Mouse (Mus musculus): ENCODE measurements around the gene Rfx2. TPM values are rescaled to one million over a fixed set of nuclear protein-coding genes. Genes with fewer than 3 reads are reported as not detected.

Gene Rfx2
- polyA plus RNA-seq, 1 experiment from 2014 or later, result 5.2 TPM

- Histone ChIP-seq H3K27ac (replicated peaks) (no peak overlapping the region), H3K9ac (no peak overlapping the region), H3K9me3 (no peaks in the 10 kb centered on the region), H3K36me3 (no peaks in the 10 kb centered on the region), H3K27me3 (no peaks in the 10 kb centered on the region), H3K4me2 (no peak overlapping the region), H3K4me1 (replicated peaks) (no peaks in the 10 kb centered on the region), H3K4me3 (no peak overlapping the region)
- ATAC-seq (ENCODE audit: low read depth), result no peak
- WGBS, result 62% methylated on average over 7 of the region's 7 CpGs
These were observed 28.1 kb upstream of the Rfx2 start for GRCm38 (mm10) chr17:56858922-56859321.

- Histone ChIP-seq H3K4me2 (no peak overlapping the region), H3K4me3 (no peak overlapping the region), H3K4me1 (replicated peaks) (no peaks in the 10 kb centered on the region), H3K9ac (no peak overlapping the region), H3K9me3 (no peaks in the 10 kb centered on the region), H3K27ac (replicated peaks) (no peak overlapping the region), H3K36me3 (no peaks in the 10 kb centered on the region), H3K27me3 (no peaks in the 10 kb centered on the region)
- 52% methylated on average over 4 of the region's 4 CpGs for WGBS
- ATAC-seq (ENCODE audit: low read depth), result no peak
These were observed 27.4 kb upstream of the Rfx2 start for GRCm38 (mm10) chr17:56858216-56858615.

DNA sequence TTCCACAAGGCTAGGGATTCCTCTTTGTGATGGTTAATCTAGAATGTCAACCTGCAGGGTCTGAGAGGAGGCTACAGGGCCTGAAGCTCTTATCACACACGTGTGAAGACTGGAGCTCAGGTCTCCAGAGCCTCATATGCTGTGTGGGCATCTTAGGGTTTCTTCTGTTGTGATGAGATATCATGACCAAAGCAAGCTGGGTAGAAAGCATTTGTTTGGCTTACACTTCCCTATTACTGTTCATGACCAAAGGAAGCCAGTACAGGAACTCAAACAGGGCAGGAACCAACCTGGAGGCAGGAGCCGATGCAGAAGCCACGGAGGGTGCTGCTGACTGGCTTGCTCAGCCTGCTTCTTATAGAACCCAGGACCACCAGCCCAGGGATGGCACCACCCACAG is 24.6 kb upstream of the Rfx2 start:
- ATAC-seq (ENCODE audit: low read depth), result no peak
- Histone ChIP-seq H3K4me3 (no peak overlapping the region), H3K9me3 (no peaks in the 10 kb centered on the region), H3K4me2 (no peak overlapping the region), H3K27ac (replicated peaks) (no peak overlapping the region), H3K4me1 (replicated peaks) (no peaks in the 10 kb centered on the region), H3K27me3 (no peaks in the 10 kb centered on the region), H3K9ac (no peak overlapping the region), H3K36me3 (no peaks in the 10 kb centered on the region)
- WGBS, result 80% methylated on average over 3 of the region's 3 CpGs

DNA sequence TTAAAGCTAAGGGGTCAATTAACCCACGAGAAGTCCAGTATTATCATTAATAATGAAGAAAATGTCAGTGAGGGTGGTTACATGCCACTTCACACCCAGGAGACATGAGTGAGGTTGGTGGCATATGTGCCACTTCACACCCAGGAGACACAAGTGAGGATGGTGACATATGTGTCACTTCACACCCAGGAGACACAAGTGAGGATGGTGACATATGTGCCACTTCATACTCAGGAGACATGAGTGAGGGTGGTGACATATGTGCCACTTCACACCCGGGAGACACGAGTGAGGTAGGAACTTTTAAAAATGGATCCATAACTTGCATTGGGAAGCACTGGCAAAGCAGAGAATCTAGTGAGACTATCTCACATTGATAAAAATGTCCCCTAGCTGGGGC is 20.4 kb upstream of the Rfx2 start:
- WGBS, result 77% methylated on average over 3 of the region's 3 CpGs
- no peaks in the 10 kb centered on the region for H3K9me3 ChIP-seq
- H3K4me3 ChIP-seq, result no peak overlapping the region
- H3K27ac ChIP-seq (replicated peaks), result no peak overlapping the region
- no peak overlapping the region for H3K9ac ChIP-seq
- no peaks in the 10 kb centered on the region for H3K36me3 ChIP-seq
- H3K4me2 ChIP-seq, result no peak overlapping the region
- H3K4me1 ChIP-seq (replicated peaks), result no peaks in the 10 kb centered on the region
- no peak for ATAC-seq (ENCODE audit: low read depth)
- no peaks in the 10 kb centered on the region for H3K27me3 ChIP-seq

DNA sequence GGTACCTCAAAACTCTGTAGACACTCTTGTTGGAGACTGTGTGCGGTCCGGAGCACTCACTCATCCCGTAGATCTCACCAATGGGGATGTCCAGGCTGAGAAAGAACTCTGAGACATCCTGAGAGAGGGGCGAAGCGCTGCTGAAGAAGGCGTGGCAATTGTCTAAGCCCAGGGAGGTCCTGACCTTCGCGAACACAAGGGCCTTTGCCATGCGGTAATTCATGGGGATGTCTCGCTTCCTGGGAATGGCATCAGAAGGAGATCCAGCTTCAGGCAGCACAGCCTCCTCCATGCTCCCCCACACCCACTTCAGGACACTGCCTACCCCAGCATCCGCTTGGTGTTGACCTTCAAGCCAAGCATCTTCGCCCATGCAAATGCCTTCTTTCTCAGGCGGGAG is 18.9 kb upstream of the Rfx2 start:
- no peak overlapping the region for H3K9ac ChIP-seq
- H3K4me2 ChIP-seq, result no peak overlapping the region
- no peaks in the 10 kb centered on the region for H3K36me3 ChIP-seq
- 90% methylated on average over 13 of the region's 13 CpGs for WGBS
- H3K4me1 ChIP-seq (replicated peaks), result no peaks in the 10 kb centered on the region
- no peaks in the 10 kb centered on the region for H3K9me3 ChIP-seq
- no peak overlapping the region for H3K4me3 ChIP-seq
- no peak for ATAC-seq (ENCODE audit: low read depth)
- no peaks in the 10 kb centered on the region for H3K27me3 ChIP-seq
- H3K27ac ChIP-seq (replicated peaks), result no peak overlapping the region

- Histone ChIP-seq H3K27ac (replicated peaks) (no peak overlapping the region), H3K27me3 (no peaks in the 10 kb centered on the region), H3K4me1 (replicated peaks) (no peaks in the 10 kb centered on the region), H3K9me3 (no peaks in the 10 kb centered on the region), H3K4me2 (no peak overlapping the region), H3K4me3 (no peak overlapping the region), H3K36me3 (no peaks in the 10 kb centered on the region), H3K9ac (no peak overlapping the region)
- WGBS, result 85% methylated on average over 5 of the region's 5 CpGs
- no peak for ATAC-seq (ENCODE audit: low read depth)
These were observed 18.0 kb upstream of the Rfx2 start for GRCm38 (mm10) chr17:56848785-56849184.

- no peak overlapping the region for H3K9ac ChIP-seq
- H3K9me3 ChIP-seq, result no peaks in the 10 kb centered on the region
- WGBS, result 88% methylated on average over 5 of the region's 5 CpGs
- H3K4me3 ChIP-seq, result no peak overlapping the region
- H3K36me3 ChIP-seq, result no peaks in the 10 kb centered on the region
- H3K4me1 ChIP-seq (replicated peaks), result no peaks in the 10 kb centered on the region
- no peak overlapping the region for H3K27ac ChIP-seq (replicated peaks)
- H3K27me3 ChIP-seq, result no peaks in the 10 kb centered on the region
- H3K4me2 ChIP-seq, result no peak overlapping the region
- ATAC-seq (ENCODE audit: low read depth), result no peak
These were observed 12.9 kb upstream of the Rfx2 start for GRCm38 (mm10) chr17:56843678-56844077.

DNA sequence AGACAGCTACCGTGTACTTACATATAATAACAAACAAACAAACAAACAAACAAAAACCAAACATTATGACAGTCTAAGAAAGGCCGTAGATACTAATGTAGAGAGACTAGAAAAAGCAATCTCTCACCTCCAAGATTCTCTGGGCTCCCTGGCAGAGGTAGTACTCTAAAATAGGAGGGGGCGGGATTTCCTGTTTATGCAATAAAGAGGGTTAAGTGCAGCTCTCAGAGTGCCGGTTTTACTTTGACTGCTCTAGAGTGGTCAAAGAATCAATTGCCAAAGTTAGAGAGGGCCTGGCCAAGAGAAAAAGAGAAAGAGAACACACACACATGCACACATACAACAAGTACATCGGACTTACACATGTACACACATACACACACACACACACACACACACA is 11.4 kb upstream of the Rfx2 start:
- no peak overlapping the region for H3K4me2 ChIP-seq
- no peaks in the 10 kb centered on the region for H3K36me3 ChIP-seq
- H3K4me1 ChIP-seq (replicated peaks), result no peaks in the 10 kb centered on the region
- no peak overlapping the region for H3K4me3 ChIP-seq
- 85% methylated on average over 5 of the region's 5 CpGs for WGBS
- H3K9me3 ChIP-seq, result no peaks in the 10 kb centered on the region
- H3K27me3 ChIP-seq, result no peaks in the 10 kb centered on the region
- no peak overlapping the region for H3K9ac ChIP-seq
- no peak overlapping the region for H3K27ac ChIP-seq (replicated peaks)
- ATAC-seq (ENCODE audit: low read depth), result no peak

- Histone ChIP-seq H3K9me3 (no peaks in the 10 kb centered on the region), H3K4me1 (replicated peaks) (no peaks in the 10 kb centered on the region), H3K27ac (replicated peaks) (no peak overlapping the region), H3K36me3 (no peaks in the 10 kb centered on the region), H3K4me3 (no peak overlapping the region), H3K9ac (no peak overlapping the region), H3K27me3 (no peaks in the 10 kb centered on the region), H3K4me2 (no peak overlapping the region)
- WGBS, result 89% methylated on average over 7 of the region's 7 CpGs
- no peak for ATAC-seq (ENCODE audit: low read depth)
These were observed 9.7 kb upstream of the Rfx2 start for GRCm38 (mm10) chr17:56840524-56840923.

GRCm38 (mm10) chr17:56836336-56836735 is 5.5 kb upstream of the Rfx2 start:
- ATAC-seq (ENCODE audit: low read depth), result no peak
- H3K4me3 ChIP-seq, result no peak overlapping the region
- 91% methylated on average over 8 of the region's 8 CpGs for WGBS
- H3K27ac ChIP-seq (replicated peaks), result no peak overlapping the region
- peaks cover 9% of the 10 kb centered on the region; the same call in 1 of the 2 replicates for H3K27me3 ChIP-seq
- no peak overlapping the region for H3K4me2 ChIP-seq
- H3K4me1 ChIP-seq (replicated peaks), result 0 out of 2 replicates have a peak, but pooled peaks cover 3% of the 10 kb centered on the region
- no peaks in the 10 kb centered on the region for H3K9me3 ChIP-seq
- H3K36me3 ChIP-seq, result no peaks in the 10 kb centered on the region
- no peak overlapping the region for H3K9ac ChIP-seq

DNA sequence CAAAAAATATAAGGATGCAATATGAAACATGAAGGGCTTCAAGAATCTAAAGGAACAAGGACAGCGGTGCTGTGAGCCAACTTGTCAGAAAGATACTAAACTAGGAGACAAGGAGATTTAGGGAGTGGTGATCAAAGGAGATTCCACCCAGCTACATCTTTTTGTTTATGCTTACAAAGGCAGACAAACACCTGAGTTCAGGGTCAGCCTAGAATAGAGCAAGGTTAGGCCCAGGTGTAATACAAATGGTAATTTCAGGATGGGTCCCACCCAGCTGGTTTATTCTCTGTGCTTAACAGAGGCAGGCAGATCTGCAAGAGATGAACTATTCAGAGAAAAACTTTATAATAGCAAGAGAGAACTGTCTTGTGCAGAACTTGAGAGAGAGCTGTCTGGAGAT is 2.6 kb upstream of the Rfx2 start:
- Histone ChIP-seq H3K4me3 (no peak overlapping the region), H3K4me2 (no peak overlapping the region), H3K36me3 (no peaks in the 10 kb centered on the region), H3K27me3 (peaks cover 28% of the 10 kb centered on the region), H3K4me1 (replicated peaks) (peaks cover 20% of the 10 kb centered on the region), H3K27ac (replicated peaks) (no peak overlapping the region), H3K9me3 (no peaks in the 10 kb centered on the region), H3K9ac (no peak overlapping the region)
- no peak for ATAC-seq (ENCODE audit: low read depth)
- 90% methylated on average over 1 of the region's 1 CpGs for WGBS

- no peak overlapping the region for H3K4me2 ChIP-seq
- H3K4me3 ChIP-seq, result no peak overlapping the region
- H3K4me1 ChIP-seq (replicated peaks), result peaks cover 20% of the 10 kb centered on the region
- peaks cover 31% of the 10 kb centered on the region for H3K27me3 ChIP-seq
- ATAC-seq (ENCODE audit: low read depth), result no peak
- 86% methylated on average over 1 of the region's 1 CpGs for WGBS
- no peaks in the 10 kb centered on the region for H3K9me3 ChIP-seq
- no peak overlapping the region for H3K9ac ChIP-seq
- no peak overlapping the region for H3K27ac ChIP-seq (replicated peaks)
- H3K36me3 ChIP-seq, result no peaks in the 10 kb centered on the region
These were observed 2.1 kb upstream of the Rfx2 start for GRCm38 (mm10) chr17:56832918-56833317.

DNA sequence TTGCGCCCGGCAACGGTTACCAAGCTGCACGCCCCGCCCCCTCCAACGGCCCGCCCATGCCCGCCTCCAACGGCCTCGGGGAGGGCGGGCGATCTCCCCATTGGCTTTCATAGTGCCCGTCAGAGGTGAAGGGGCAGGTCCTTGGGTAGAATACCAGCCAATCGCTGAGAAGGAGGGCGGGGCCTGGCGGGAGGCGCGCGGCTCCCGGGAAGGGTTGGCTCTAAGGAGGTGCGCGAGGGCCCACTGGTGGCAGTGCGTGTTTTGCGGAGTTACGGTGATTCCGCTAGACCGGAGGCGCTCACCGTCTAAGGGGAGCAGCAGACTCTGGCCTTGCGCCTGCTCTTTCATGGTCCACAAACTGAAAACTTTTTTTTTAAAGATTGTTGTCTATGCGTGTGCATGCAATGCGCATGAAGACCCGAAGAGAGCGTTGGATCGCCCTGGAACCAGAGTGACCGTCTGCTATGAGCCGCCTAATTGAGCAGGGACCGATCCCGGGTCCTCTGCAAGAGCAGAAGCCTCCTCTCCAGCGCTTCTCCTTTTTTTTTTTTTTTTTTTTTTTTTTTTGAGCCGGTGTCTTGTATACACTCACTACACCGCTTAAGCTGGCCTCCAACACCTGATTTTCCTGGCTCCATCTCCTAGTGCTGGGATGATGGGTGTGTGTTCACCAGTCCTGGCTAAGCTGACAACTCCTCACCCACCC is 451 bp upstream of the Rfx2 start:
- H3K9me3 ChIP-seq, result no peaks in the 10 kb centered on the region
- WGBS, result under 1% methylated on average over 42 of the region's 42 CpGs
- no peak overlapping the region for H3K27ac ChIP-seq (replicated peaks)
- H3K27me3 ChIP-seq, result peaks cover 33% of the 10 kb centered on the region
- no peaks in the 10 kb centered on the region for H3K36me3 ChIP-seq
- H3K9ac ChIP-seq, result peak overlapping the region; percentile 47; the same call in 1 of the 2 replicates
- peak overlapping the region; percentile 62 for H3K4me3 ChIP-seq
- peaks cover 20% of the 10 kb centered on the region for H3K4me1 ChIP-seq (replicated peaks)
- peak; percentile 99 for ATAC-seq (ENCODE audit: low read depth)
- peak overlapping the region; percentile 76 for H3K4me2 ChIP-seq

All from neural tube, embryonic 13.5 days (tissue).